Mouse (Mus musculus): ENCODE measurements around the gene Prf1. TPM values are rescaled to one million over a fixed set of nuclear protein-coding genes. Genes with fewer than 3 reads are reported as not detected.

Prf1 gene
- total RNA-seq (2021) = not detected

DNA sequence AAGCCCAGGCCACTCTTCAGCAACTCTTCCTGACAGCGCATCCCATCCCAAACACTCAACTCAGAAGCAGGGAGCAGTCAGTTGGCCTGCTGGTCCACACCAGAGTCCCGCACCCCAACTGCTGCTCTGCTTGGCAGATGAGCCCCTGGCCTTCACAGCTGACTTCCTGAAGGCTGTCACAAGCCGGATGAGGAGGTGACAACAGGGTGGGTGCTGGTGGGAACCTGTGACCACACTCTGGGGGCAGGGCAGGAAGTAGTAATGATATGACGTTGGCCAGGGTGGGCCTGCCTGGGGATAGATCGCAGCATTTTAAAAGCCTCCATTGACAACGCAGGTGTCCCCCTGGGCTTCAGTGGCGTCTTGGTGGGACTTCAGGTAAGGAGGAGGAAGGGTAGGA is at the start of gene Prf1:
Gene Prf1, plus strand, starts transcription at position 357 of the 400 bp plus-strand sequence.
- intact Hi-C loops (cut with DNase I) = no loop called here
- no peak for DNase-seq

DNA sequence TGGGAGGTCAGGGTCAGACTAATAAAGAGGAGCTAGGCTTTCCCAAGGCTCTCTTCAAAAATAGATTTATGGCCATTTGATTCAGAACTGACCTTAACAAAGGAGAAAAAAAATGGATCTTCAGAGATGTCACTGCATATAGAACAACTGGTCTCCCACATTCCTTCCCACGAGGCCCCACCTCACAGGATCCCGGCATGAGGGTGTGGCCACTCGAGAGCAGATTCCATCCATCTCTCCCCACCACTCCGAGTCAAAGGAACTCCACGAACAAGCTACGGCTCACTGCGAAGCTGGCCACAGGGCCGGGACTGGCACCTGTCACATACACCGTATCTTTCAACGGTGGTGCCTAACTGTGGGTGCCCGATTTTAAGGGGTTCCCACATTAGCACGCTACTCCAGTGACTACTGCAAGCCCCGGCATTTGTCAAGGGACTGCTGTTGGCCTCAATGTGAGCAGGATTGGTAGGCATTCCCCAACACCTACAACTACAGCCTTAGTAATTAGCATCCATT is 49.0 kb upstream of the Prf1 start:
- no peak for DNase-seq

DNA sequence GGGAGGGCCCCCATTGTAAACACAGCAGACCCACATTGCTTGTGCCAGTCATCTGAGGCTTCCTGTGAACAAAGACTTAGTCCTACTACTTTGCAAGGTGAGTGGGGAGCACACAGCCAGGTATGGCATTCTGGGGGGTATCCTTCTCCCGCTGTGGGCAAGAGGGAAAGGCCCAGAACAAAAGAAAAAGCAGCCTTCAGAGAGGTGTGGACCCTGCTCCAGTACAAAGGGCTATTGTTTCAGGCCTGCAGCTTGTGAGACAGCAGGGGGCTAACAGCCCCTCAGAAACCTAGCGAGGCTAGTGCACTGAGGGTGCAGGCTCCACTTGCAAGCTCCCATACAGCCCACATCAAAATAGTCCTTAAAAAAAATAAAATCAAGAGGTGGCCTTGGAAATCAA is 47.7 kb upstream of the Prf1 start:
- intact Hi-C loops (cut with DNase I) = no loop called here
- no peak for DNase-seq

More for the DNA sequence above, 49.0 kb upstream of the Prf1 start:
- intact Hi-C loops (cut with DNase I) = no loop called here

DNA sequence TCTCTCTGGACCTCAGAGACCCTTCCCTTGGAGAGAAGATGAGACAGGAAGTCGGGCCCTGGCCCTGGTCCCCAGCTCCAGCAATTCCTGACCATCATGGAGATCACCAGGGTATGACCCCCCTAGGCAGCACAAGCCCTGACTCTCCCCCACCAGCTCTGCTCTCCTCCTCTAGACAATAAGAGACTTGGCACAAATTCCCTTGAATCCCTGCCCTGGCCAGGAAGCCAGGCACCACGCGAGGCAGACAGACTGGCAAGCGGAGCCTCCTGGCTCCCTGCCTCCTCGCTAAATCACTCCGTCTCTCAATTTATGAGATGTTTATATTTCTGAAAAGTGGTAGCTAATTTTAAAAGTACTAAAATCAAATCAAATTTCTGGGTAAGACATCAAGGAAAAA is 42.9 kb upstream of the Prf1 start:
- peak; percentile 71 to 73 for DNase-seq
- intact Hi-C loops (cut with DNase I) = no loop called here

DNA sequence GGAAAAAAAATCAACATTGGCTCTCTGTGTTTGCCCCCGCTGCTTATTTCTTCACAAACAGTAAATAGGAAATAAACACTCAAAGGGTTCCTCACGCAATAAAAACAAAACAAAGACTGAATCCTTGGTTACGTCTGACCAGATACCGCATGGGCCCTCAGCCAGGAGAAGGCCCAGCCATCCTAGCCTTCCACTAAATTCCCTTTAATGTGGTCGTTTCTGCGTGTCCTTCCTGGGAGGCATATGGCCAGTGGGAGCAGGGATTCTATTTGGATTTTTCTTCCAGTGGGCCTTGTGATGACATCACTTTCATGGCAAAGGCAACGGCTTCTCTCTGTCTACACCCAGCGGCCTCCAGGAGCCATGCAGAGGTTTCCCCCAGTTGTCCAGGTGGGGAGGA is 42.4 kb upstream of the Prf1 start:
- DNase-seq = peak in 1 of 2 experiments; percentile 15
- intact Hi-C loops (cut with DNase I) = no loop called here

DNA sequence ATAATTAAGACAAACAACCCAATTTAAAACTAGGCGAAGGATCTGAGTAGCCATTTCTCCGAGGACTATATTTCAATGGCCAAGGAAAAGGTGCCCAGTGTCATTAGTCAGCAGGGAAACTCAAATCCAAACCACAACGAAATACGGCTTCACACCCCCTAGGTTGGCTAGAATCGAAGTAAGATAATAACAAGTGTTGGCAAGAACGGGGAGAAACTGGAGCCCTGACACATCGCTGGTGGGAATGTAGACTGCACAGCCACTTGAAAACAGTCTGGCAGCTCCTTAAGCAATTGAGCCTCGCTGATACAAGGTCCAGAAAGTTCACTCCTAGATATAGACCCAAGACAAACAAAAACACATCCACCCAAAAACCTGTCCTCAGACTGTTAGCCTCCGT is 41.0 kb upstream of the Prf1 start:
- DNase-seq = no peak
- intact Hi-C loops (cut with DNase I) = no loop called here

DNA sequence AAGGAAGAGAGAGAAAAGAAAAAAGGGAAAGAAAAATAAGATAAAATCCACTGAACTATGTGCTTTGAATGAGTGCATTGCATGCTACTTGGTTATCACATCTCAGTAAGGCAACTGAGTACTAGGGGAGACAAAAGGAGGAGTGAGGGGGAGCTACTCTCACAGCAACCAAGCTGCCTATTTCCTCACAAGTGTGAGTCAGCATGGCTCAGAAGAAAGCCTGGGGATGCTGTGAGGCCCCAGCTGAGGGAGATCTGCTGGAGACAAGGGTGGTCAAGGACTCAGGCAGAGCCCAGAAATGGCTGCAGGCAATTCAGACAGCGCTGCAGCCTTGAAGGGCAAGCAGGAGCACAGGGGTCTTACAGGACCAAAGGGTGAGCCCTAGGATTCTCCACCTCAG is 39.5 kb upstream of the Prf1 start:
- DNase-seq = no peak
- intact Hi-C loops (cut with DNase I) = no loop called here

DNA sequence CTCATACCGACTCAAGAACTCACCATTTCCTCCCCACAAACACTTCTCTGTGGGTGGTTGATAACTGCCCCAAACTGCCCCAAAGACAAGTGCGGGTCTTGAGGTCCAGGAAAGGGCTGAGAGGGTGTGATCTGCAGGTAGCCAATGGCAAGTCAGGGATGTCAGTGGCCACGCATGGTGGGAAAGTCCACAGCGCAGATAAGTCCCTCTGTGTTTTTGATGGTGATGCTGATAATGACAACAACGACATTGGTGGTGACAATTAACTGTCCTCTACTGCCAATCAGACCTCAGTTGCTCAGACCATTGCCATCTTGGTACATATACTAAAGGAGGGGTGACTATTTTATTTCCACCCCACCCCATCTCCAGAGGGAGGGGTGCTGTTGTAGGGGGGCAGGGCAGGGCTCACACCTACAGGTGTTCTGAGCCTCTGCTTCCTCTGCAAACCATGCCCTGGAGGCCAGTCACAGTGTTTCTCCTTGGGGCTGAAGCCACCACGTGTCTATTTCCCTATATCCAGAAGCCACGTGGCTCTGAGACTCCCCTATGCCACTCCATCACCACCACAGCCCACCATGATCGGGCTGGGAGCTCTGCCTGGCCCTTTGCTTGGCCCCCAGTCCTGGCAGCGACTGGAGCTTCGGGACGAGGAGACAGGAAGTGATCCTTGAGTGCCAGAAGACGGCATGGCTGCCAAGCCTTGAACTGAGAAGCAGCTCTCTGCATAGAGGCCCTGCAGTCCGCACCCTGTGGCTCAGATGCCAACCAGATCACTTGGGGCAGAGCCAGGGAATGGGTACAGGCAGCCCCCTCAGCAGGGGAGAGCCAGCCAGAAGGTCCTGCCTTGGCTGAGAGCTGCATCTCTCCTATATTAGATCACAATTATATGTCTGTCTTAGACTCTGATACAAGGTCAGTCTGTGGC is 36.1 kb upstream of the Prf1 start:
- intact Hi-C loops (cut with DNase I) = no loop called here
- DNase-seq = no peak

DNA sequence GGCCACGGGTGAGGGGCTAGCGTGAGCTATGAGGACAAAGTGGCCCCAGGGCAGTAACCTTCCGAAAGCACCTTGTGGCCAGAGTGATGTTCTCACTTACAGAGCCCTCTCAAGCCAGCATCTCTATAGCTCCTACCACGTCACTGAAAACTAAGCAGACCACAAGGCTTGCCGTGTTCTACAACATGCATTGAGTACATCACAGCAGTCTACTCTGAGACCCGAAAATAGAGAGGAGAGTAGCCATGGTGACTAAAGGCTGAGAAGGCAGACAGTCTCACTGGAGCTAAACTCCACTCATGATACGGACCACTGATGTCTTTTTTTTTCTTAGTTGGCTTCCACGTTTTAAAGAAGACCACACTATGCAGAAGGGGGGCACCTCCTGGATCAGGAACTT is 34.0 kb upstream of the Prf1 start:
- DNase-seq = no peak
- intact Hi-C loops (cut with DNase I) = no loop called here

DNA sequence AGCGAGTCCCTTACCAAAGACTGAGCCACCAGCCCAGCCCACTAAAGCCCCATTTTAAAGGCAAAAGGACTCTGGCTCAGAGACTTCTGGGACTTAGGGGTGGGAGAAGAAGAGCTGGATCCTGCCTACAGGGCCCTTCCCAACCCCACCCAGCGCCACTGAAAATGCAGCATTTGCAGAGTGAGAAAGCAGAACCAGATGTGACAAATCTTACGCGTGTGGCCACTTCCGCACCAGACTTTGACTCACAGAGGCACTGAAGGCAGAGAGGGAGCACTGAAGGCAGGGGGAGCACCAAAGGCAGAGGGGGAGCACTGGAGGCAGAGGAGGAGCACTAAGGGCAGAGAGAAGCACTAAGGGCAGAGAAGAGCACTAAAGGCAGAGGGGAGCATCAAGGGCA is 30.3 kb upstream of the Prf1 start:
- DNase-seq = no peak
- intact Hi-C loops (cut with DNase I) = no loop called here

DNA sequence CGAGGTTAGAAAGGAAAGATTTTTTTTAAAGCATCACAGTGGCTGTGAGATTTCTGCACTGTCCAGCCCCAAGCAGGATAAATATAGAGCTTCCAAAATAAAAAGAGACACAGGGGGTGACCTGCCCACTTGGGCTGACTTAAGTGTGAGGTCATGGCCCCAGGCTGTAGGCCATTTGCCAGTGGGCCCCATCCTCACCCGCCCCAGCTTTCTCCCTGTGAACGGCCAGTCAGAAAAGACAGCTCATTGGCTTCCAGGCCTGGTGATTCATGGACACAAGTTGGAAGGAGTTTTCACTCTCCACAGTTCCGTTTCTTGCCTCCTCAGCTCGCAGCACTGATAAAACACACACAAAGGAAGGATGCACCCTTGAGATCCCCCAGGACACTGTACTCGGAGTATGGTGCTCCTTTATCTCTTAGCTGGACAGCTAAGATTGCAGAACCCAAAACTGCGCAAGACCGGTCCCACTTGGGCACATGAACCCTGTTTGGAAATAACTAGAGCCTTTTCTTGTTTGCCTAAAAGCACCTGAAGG is 25.5 kb upstream of the Prf1 start:
- DNase-seq = peak; percentile 55 to 57
- intact Hi-C loops (cut with DNase I) = loop anchor here (5.0 kb wide), 2 partner anchors 60 to 75 kb away; no protein-coding TSS in a partner anchor

DNA sequence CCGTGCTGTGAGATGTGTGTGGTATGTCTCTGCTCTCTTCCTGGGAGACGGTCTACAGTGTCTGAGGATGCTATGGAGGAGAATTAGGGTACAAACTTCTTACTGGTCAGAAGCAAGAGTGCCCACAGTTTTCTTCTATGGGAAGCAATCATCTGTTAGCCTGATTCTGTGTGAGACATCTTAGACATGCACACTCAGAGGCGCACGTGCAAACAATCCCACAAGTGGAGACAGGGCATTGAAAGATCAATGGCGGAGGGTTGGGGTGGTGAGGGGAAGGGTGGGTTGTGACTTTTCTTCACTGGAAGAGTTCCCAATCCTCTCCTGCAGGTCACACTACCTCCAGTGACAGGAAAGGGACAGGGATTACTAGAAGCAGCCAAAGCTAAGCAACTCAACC is 25.0 kb upstream of the Prf1 start:
- no peak for DNase-seq
- intact Hi-C loops (cut with DNase I) = loop anchor here (5.0 kb wide), 2 partner anchors 60 to 75 kb away; no protein-coding TSS in a partner anchor

DNA sequence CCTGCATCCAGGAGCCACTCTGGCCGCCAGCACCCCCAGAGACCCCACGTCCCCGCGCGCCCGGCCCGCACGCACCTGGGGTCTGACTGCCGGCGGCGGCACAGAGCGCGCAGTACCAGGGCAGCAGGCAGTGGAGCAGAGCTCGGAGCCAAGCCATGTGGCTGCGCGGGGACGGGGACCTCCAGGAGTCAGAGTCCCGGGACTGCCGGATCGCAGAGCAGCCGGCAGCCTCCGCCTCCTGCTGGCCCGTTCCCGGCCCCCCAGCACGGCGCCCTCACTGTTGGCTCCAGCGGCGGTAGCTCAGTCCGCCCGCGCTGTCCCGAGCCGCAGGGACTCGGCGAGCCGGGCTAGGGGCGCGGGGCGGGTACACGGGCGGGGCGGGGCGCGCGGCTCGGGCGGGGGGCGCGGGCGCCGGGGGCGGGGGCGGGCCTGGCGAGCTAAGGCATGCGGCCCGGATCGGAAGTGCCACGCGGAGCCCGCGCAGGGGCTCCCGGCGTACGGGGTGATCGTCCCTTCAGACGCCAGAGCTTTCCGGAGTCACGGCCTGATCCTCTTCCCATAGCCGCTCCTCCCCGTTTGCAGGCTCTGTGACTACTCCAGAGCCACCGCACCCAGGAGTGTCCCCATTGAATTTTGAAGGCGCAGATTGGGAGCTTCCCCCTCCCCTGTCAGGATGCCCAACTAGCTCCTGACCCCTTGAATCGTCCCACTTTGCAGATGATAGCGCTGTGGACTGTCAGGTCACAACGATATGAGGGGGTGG is 24.4 kb upstream of the Prf1 start, which contains the start of gene Adamts14:
Gene Adamts14, minus strand, starts transcription at position 358 of the 763 bp plus-strand sequence.
- intact Hi-C loops (cut with DNase I) = loop anchor here (5.0 kb wide), 2 partner anchors 61 to 76 kb away; no protein-coding TSS in a partner anchor
- DNase-seq = peak; percentile 56

DNA sequence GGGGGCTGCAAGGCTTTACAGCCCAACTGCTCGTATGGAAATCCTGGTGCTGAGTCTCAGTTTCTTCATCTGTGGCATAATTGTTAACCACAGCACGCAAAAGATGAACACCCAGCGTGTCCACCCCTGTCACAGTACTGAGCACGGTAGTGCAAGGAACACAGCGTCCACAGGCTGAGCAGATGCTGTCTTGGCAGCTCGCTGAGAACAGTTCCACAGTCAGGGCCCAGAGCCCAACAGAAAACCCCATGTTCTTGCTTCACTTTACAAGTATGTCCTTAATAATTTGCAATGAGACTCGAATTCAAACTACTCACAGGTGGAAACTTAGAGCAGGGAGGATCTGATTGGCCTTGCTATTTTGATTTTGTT is 23.8 kb upstream of the Prf1 start:
- intact Hi-C loops (cut with DNase I) = loop anchor here (5.0 kb wide), 2 partner anchors 62 to 77 kb away; no protein-coding TSS in a partner anchor
- DNase-seq = peak; percentile 61 to 62

DNA sequence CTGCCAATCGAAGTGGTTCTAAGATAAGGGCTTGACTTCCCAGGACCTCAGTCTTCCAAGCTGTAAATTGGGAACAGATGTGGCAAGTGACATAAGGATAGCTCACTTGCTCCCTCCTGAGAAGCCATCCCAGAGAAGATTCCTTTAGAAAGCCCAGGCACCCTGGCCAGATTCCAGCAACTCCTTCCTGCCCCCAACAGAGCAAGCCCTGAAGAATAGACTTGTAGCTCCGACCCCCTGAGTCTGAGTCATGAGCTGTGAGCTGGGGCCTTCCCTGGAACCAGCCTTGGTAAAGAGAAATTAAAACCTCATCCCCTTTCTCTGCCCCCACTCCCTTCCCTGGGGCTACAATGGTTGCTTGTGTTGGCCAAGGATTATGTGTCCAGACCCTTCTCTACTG is 23.1 kb upstream of the Prf1 start:
- intact Hi-C loops (cut with DNase I) = loop anchor here (5.0 kb wide), 2 partner anchors 62 to 77 kb away; no protein-coding TSS in a partner anchor
- peak in 1 of 2 experiments; percentile 19 for DNase-seq

DNA sequence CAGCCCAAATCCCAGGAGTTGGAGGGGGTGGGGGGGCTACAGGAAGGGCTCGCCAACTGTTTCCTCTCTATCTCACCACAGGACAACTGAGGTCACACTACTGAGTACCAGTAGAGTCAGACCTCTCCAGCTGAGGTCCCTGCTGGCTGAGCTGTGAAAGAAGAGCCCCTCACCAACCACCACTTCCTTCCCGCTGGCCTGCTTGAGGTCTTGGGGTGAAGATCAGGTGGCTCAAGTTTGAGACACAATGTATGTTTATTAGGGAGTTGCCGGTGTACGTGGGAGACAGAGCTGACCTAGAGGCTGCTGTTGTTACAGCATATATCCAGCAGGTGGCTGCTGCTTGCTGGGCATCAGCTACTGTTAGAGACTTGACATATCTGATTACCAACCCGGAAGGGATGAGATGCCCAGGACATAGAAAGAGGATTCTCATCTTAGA is 21.9 kb upstream of the Prf1 start:
- intact Hi-C loops (cut with DNase I) = loop anchor here (2.0 to 5.0 kb wide), 2 partner anchors 52 to 61 kb away; no protein-coding TSS in a partner anchor
- peak; percentile 55 to 61 for DNase-seq

DNA sequence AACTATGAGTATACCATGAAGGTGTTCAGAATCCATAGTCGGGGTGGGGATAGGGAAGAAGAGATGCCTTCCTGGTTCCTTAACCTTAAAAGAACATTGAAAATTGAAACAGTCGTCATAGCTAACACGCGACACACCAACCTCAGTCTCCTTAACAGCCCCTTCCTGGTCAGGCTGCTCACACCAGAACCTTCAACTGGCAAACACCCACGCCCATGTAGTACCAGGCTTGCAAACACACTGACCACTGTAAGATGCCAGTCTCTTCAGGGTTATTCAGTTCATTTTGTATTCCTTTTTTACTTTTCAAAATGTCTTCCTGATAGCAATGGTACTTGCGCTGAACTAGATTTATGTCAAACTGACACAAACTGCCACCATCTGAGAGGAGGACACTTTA is 20.6 kb upstream of the Prf1 start:
- intact Hi-C loops (cut with DNase I) = loop anchor here (2.0 to 5.0 kb wide), 2 partner anchors 50 to 60 kb away; no protein-coding TSS in a partner anchor
- no peak for DNase-seq

DNA sequence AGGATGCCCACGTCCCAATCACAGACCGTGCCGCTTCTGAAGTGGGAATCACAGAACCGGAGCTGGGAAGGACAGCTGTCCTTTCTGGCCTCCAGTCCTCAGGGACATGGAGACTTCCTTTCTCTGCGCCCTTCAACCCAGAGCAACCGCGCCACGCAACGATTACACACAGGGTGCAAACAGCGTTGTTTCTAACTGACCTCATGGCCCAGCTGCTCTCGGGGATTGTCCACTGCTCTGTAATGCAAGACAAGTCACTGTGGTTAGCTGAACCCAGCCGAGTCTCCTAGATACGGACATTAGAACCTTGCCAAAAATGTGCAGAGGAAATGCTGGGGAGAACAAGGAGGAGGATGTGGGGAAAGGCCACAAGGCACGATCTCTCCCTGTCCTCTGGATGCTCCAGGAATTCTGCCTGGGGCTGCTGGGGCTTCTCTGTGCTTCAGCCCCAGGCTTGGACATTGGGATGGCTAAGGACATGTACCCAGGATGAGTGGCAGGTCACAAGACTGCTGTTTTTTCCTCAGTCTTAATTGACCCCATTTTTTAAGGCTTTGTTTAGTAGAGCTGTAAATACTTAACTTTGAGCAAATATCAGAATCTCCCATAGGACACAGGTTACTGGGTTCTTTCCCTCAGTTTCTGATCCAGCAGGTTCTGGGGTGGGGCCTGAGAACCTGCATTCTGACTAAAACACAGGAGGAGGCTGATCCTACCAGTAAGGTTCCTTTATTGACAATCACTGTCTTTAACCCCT is 19.5 kb upstream of the Prf1 start:
- intact Hi-C loops (cut with DNase I) = loop anchor here (2.0 to 5.0 kb wide), 2 partner anchors 49 to 59 kb away; no protein-coding TSS in a partner anchor
- peak; percentile 81 for DNase-seq

DNA sequence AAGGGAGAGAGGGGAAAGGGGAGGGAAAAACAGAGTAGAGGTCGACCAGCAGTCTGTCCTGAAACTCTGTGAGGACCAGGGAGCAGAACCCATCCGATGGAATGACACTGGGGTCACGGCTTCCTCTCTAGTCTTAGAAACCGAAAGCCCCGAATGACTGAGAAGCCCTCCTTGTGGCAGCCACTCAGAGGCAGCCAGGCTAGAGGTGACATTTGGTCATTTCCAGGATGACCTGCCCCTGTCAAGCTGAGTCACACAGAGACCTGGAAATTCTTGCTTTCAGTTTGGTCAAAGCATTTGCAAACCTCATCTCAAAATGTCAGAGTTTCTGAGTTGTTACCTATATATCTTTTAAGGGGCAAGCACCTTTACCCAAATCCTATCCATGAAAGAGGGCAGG is 16.5 kb upstream of the Prf1 start:
- intact Hi-C loops (cut with DNase I) = no loop called here
- no peak for DNase-seq

DNA sequence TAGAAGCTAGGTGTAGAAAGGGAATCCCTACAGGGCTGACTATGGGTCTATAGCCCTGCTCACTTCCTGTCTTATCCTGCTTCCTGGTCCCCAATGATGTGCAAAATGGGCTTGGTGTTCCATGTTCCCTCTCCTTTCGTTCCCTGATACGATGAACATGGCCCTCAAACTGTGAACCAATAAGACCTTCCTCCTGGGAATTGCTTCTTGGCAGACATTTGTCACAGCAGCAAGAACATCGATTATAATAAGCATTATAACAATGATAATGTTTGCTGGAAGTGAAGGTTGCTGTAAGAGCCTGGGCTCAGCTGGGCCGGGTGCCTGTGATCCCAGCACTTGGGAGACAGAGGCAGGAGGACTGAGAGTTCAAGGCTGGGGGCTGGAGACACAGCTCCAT is 13.3 kb upstream of the Prf1 start:
- DNase-seq = peak; percentile 45 to 53
- intact Hi-C loops (cut with DNase I) = no loop called here

Measured in heart, postnatal 10 days (tissue).